Mouse (Mus musculus): ENCODE data around the gene Ccdc142. TPM values are rescaled to one million over a fixed set of nuclear protein-coding genes. Genes with fewer than 3 reads are reported as not detected.

The Ccdc142 gene
- total and polyA plus RNA-seq, 2 experiments from 2014 or later, result 5.6 to 15.3 TPM

DNA sequence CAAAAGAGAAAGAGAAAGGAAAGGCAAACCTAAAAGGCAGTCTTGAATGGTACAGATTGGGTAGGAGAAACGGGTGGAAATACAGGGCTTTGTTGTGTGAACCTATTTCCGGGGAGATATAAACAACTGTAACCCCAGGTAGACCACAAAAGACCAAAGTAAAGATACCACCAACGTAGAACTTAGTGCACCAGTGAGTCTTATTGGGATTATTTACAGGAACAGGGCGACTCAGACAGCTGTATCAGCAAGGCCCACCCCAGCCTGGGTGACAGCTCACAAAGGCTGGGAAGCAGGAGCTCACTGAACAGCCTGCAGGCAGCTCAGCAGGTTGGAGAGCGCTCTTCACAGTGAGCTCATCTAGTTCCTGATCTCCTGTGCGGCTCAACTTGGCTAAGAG is 5.4 kb upstream of the Ccdc142 start:
- Histone ChIP-seq H3K9me3 (ENCODE audit: low read length) (no peaks in the 10 kb centered on the region), H3K9ac (no peak overlapping the region), H3K4me1 (ENCODE audit: insufficient read depth) (no peaks in the 10 kb centered on the region), H3K27me3 (ENCODE audit: insufficient read depth, low read length) (no peaks in the 10 kb centered on the region; the same call in 1 of the 2 replicates), H3K36me3 (ENCODE audit: insufficient read depth) (no peaks in the 10 kb centered on the region), H3K27ac (ENCODE audit: low read depth, low read length) (no peak overlapping the region), H3K4me3 (ENCODE audit: low read depth, low read length) (no peak overlapping the region), H3K4me2 (ENCODE audit: low read depth) (no peak overlapping the region)
- ATAC-seq (no peak), DNase-seq (no peak)
- TF ChIP-seq CTCF (IDR thresholded peaks at IDR 0.05; ENCODE audit: low read depth), result no peak
- WGBS, result 37% methylated on average over 6 of the region's 6 CpGs

DNA sequence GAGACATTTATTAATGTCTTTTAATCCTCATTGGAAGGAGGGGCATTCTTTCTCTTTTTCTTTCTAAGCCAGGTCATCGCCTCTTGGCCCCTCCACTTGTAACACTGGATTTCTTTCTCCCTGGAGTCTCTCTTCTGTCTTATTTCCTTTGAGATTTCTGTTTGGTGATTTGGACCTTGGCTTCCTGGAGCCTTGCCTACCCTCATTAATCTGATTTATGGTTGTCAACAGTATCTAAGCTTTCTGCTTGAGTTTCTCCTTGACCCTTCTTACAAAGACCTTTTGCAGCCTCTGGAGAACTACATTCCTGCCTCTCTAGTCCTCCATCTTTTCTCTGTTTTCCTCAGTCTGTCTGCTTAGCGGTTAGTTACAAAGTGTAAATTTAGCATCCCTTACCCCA is 3.0 kb upstream of the Ccdc142 start:
- H3K4me3 ChIP-seq (ENCODE audit: low read depth, low read length), result no peak overlapping the region
- H3K27ac ChIP-seq (ENCODE audit: low read depth, low read length), result no peak overlapping the region
- no peak for TF ChIP-seq CTCF (IDR thresholded peaks at IDR 0.05; ENCODE audit: low read depth)
- H3K9me3 ChIP-seq (ENCODE audit: low read length), result no peaks in the 10 kb centered on the region
- 78% methylated on average over 2 of the region's 2 CpGs for WGBS
- H3K27me3 ChIP-seq (ENCODE audit: insufficient read depth, low read length), result no peaks in the 10 kb centered on the region
- H3K4me2 ChIP-seq (ENCODE audit: low read depth), result no peak overlapping the region
- H3K4me1 ChIP-seq (ENCODE audit: insufficient read depth), result peaks cover 8% of the 10 kb centered on the region; the same call in 1 of the 2 replicates
- DNase-seq, result no peak
- no peak overlapping the region for H3K9ac ChIP-seq
- no peaks in the 10 kb centered on the region for H3K36me3 ChIP-seq (ENCODE audit: insufficient read depth)
- no peak for ATAC-seq

- Histone ChIP-seq H3K9me3 (ENCODE audit: low read length) (no peaks in the 10 kb centered on the region), H3K27me3 (ENCODE audit: insufficient read depth, low read length) (no peaks in the 10 kb centered on the region), H3K4me1 (ENCODE audit: insufficient read depth) (peaks cover 8% of the 10 kb centered on the region; the same call in 1 of the 2 replicates), H3K4me3 (ENCODE audit: low read depth, low read length) (peak overlapping the region; percentile 66), H3K9ac (peak overlapping the region; percentile 76), H3K27ac (ENCODE audit: low read depth, low read length) (peak overlapping the region; percentile 82), H3K36me3 (ENCODE audit: insufficient read depth) (no peaks in the 10 kb centered on the region; the same call in 1 of the 2 replicates), H3K4me2 (ENCODE audit: low read depth) (peak overlapping the region; percentile 99)
- DNase-seq, result peak; percentile 74
- peak; percentile 70 for TF ChIP-seq CTCF (IDR thresholded peaks at IDR 0.05; ENCODE audit: low read depth)
- peak; percentile 70 for ATAC-seq
- WGBS, result 7% methylated on average over 74 of the region's 74 CpGs
These were observed 521 bp downstream of the Ccdc142 start for GRCm38 (mm10) chr6:83101688-83102556.

GRCm38 (mm10) chr6:83103130-83103650 is 1.8 kb downstream of the Ccdc142 start:
- Histone ChIP-seq H3K9me3 (ENCODE audit: low read length) (no peaks in the 10 kb centered on the region), H3K4me1 (ENCODE audit: insufficient read depth) (peaks cover 12% of the 10 kb centered on the region; the same call in 1 of the 2 replicates), H3K4me3 (ENCODE audit: low read depth, low read length) (peak overlapping the region; percentile 66), H3K27me3 (ENCODE audit: insufficient read depth, low read length) (no peaks in the 10 kb centered on the region), H3K9ac (peak overlapping the region; percentile 76), H3K27ac (ENCODE audit: low read depth, low read length) (peak overlapping the region; percentile 35; the same call in 1 of the 2 replicates), H3K36me3 (ENCODE audit: insufficient read depth) (no peaks in the 10 kb centered on the region; the same call in 1 of the 2 replicates), H3K4me2 (ENCODE audit: low read depth) (peak overlapping the region; percentile 99)
- no peak for TF ChIP-seq CTCF (IDR thresholded peaks at IDR 0.05; ENCODE audit: low read depth)
- ATAC-seq (no peak), DNase-seq (no peak)
- 50% methylated on average over 11 of the region's 11 CpGs for WGBS

GRCm38 (mm10) chr6:83104158-83104557 is 2.8 kb downstream of the Ccdc142 start:
- Histone ChIP-seq H3K9me3 (ENCODE audit: low read length) (no peaks in the 10 kb centered on the region), H3K4me2 (ENCODE audit: low read depth) (no peak overlapping the region), H3K4me3 (ENCODE audit: low read depth, low read length) (no peak overlapping the region), H3K4me1 (ENCODE audit: insufficient read depth) (peaks cover 17% of the 10 kb centered on the region; the same call in 1 of the 2 replicates), H3K27ac (ENCODE audit: low read depth, low read length) (no peak overlapping the region), H3K27me3 (ENCODE audit: insufficient read depth, low read length) (no peaks in the 10 kb centered on the region), H3K36me3 (ENCODE audit: insufficient read depth) (no peaks in the 10 kb centered on the region; the same call in 1 of the 2 replicates), H3K9ac (no peak overlapping the region)
- 36% methylated on average over 4 of the region's 4 CpGs for WGBS
- DNase-seq, result peak; percentile 73
- TF ChIP-seq CTCF (IDR thresholded peaks at IDR 0.05; ENCODE audit: low read depth), result no peak
- peak; percentile 65 for ATAC-seq

DNA sequence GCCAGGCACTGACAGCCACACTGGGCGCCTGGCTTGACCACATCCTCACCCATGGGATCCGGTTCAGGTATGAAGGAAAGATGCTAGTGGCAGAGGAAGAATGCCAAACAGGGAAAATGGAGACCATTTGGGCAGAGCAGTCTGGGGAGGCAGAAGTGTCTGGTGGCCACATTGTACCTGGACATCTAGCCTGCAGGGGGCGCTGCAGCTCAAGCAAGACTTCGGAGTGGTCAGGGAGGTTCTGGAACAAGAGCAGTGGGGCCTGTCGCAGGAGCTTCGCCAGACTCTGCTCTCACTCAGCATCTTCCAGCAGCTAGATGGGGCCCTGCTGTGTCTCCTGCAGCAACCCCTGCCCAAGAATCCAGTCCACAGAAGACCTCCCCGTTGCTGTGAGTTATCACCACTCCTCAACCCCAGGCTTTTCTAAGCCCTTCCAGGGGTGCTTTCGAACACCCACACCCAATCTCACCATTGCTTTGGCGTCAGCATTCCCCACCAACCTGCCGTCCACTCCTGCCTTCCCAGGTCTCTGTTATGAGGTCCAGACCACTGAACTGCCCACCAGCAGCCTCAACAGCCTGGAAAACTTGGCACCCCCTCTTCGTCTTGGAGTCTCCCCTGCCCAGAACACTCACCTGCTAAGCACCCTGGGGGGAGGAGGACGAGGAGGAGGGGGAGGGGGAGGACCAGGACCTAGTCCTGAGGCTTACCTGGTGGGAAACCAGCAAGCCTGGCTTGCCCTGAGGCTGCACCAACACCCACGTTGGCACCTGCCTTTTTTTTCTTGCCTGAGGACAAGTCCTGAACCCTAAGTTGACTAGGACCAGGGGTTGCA is 6.4 kb downstream of the Ccdc142 start:
- TF ChIP-seq CTCF (IDR thresholded peaks at IDR 0.05; ENCODE audit: low read depth), result peak; percentile 75
- H3K4me2 ChIP-seq (ENCODE audit: low read depth), result peak overlapping the region; percentile 90
- WGBS, result 36% methylated on average over 13 of the region's 13 CpGs
- no peaks in the 10 kb centered on the region for H3K27me3 ChIP-seq (ENCODE audit: insufficient read depth, low read length)
- peak overlapping the region; percentile 89; the same call in 1 of the 2 replicates for H3K9ac ChIP-seq
- H3K27ac ChIP-seq (ENCODE audit: low read depth, low read length), result peak overlapping the region; percentile 88; the same call in 1 of the 2 replicates
- peaks cover 12% of the 10 kb centered on the region; the same call in 1 of the 2 replicates for H3K4me1 ChIP-seq (ENCODE audit: insufficient read depth)
- H3K36me3 ChIP-seq (ENCODE audit: insufficient read depth), result no peaks in the 10 kb centered on the region; the same call in 1 of the 2 replicates
- ATAC-seq (no peak), DNase-seq (peak; percentile 54)
- H3K9me3 ChIP-seq (ENCODE audit: low read length), result no peaks in the 10 kb centered on the region
- H3K4me3 ChIP-seq (ENCODE audit: low read depth, low read length), result peak overlapping the region; percentile 80; the same call in 1 of the 2 replicates
